Mouse (Mus musculus) hindbrain, embryonic 12.5 days (tissue): ENCODE measurements around the gene Pcbp2. TPM values are rescaled to one million over a fixed set of nuclear protein-coding genes. Genes with fewer than 3 reads are reported as not detected.

Source experiments
- ATAC-seq: fragments of 200-750 bp; cut with Nextera tagmentation; 2 replicates; pipeline ENCODE4 v1.8.0; 2017; ENCODE audit warnings: moderate TSS enrichment; ENCODE audit not compliant: low FRiP score
- H3K27ac ChIP-seq: fragments of 300-500 bp; sonication (generic); 2 replicates; pipeline ENCODE4 v1.5.1; 2016; ENCODE audit warnings: mild to moderate bottlenecking
- H3K27me3 ChIP-seq: fragments of 300-500 bp; sonication (generic); 2 replicates; pipeline ENCODE4 v1.6.1; 2016; ENCODE audit warnings: mild to moderate bottlenecking
- H3K36me3 ChIP-seq: fragments of 300-500 bp; sonication (generic); 2 replicates; pipeline ENCODE4 v1.6.1; 2016; ENCODE audit warnings: mild to moderate bottlenecking
- H3K4me1 ChIP-seq: fragments of 300-500 bp; sonication (generic); 2 replicates; pipeline ENCODE4 v1.6.1; 2016
- H3K4me2 ChIP-seq: fragments of 300-500 bp; sonication (generic); replicated peaks from 2 replicates; pipeline ENCODE4 v1.6.1; 2016; ENCODE audit warnings: mild to moderate bottlenecking
- H3K4me3 ChIP-seq: fragments of 300-500 bp; sonication (generic); 2 replicates; pipeline ENCODE4 v1.5.1; 2016; ENCODE audit warnings: mild to moderate bottlenecking
- H3K9ac ChIP-seq: fragments of 300-500 bp; sonication (generic); 2 replicates; pipeline ENCODE4 v1.6.1; 2016; ENCODE audit warnings: mild to moderate bottlenecking, moderate library complexity
- H3K9me3 ChIP-seq: fragments of 300-500 bp; sonication (generic); replicated peaks from 2 replicates; pipeline ENCODE4 v1.6.1; 2016; ENCODE audit warnings: mild to moderate bottlenecking
- WGBS: fragments of 180-500 bp; shearing (Covaris S2); methylation state at CpG from one replicate; pipeline ENCODE4 v1.1.7; 2016; 5-methylcytosine and 5-hydroxymethylcytosine counted together
- polyA plus RNA-seq: library from polyadenylated mRNA; unstranded; fragments of >200 nt; fragmentation: Nextera tagmentation; extraction: Ambion mirVana; gene quantifications from 2 replicates; pipeline ENCODE4 v1.2.1, GENCODE M21; 2016

Gene Pcbp2
- polyA plus RNA-seq, 1 experiment from 2014 or later: 161 TPM

GRCm38 (mm10) chr15:102519211-102520141 lies 49.1 kb downstream of the Pcbp2 start:
- 71% methylated on average over 17 of the region's 17 CpGs for WGBS
- Histone ChIP-seq H3K27me3 (no peaks in the 10 kb centered on the region), H3K4me3 (peak overlapping the region; percentile 55), H3K4me1 (peaks cover 35% of the 10 kb centered on the region), H3K27ac (no peak overlapping the region), H3K36me3 (peaks cover 26% of the 10 kb centered on the region), H3K4me2 (peak overlapping the region; percentile 82), H3K9me3 (no peaks in the 10 kb centered on the region), H3K9ac (peak overlapping the region; percentile 79)
- no peak for ATAC-seq

- peaks cover 26% of the 10 kb centered on the region for H3K4me1 ChIP-seq
- H3K4me3 ChIP-seq: no peak overlapping the region
- no peaks in the 10 kb centered on the region for H3K27me3 ChIP-seq
- no peak for ATAC-seq
- H3K36me3 ChIP-seq: peaks cover 27% of the 10 kb centered on the region
- no peak overlapping the region for H3K27ac ChIP-seq
- no peaks in the 10 kb centered on the region for H3K9me3 ChIP-seq
- 92% methylated on average over 4 of the region's 4 CpGs for WGBS
- no peak overlapping the region for H3K9ac ChIP-seq
- no peak overlapping the region for H3K4me2 ChIP-seq
Measured at GRCm38 (mm10) chr15:102520416-102520815, 50.1 kb downstream of the Pcbp2 start.

- H3K9ac ChIP-seq: no peak overlapping the region
- ATAC-seq: no peak
- no peak overlapping the region for H3K4me3 ChIP-seq
- peaks cover 27% of the 10 kb centered on the region for H3K36me3 ChIP-seq
- no peaks in the 10 kb centered on the region for H3K9me3 ChIP-seq
- H3K27ac ChIP-seq: no peak overlapping the region
- no peaks in the 10 kb centered on the region for H3K27me3 ChIP-seq
- 77% methylated on average over 4 of the region's 4 CpGs for WGBS
- H3K4me1 ChIP-seq: peaks cover 17% of the 10 kb centered on the region
- no peak overlapping the region for H3K4me2 ChIP-seq
Measured at GRCm38 (mm10) chr15:102521480-102521879, 51.1 kb downstream of the Pcbp2 start.

- 0 out of 2 replicates have a peak, but pooled peaks have one; percentile 29 for ATAC-seq
- 9% methylated on average over 3 of the region's 3 CpGs for whole genome bisulfite sequencing
- Histone ChIP-seq H3K4me3 (no peak within 1 kb of the TSS), H3K27ac (0 out of 2 replicates have a peak within 1 kb of the TSS, but pooled peaks have one; percentile 13), H3K27me3 (no peaks in the 10 kb centered on the region), H3K9ac (no peak within 1 kb of the TSS), H3K9me3 (no peaks in the 10 kb centered on the region), H3K36me3 (peaks cover 48% of the 10 kb centered on the region), H3K4me2 (no peak within 1 kb of the TSS), H3K4me1 (peaks cover 3% of the 10 kb centered on the region; the same call in 1 of the 2 replicates)
Measured at GRCm38 (mm10) chr15:102524892-102525485, 54.6 kb downstream of the Pcbp2 start, which contains the start of gene Npff. TSS of gene Npff (minus strand) at chr15:102524942.

- 93% methylated on average over 6 of the region's 6 CpGs for WGBS
- peaks cover 55% of the 10 kb centered on the region for H3K36me3 ChIP-seq
Measured at GRCm38 (mm10) chr15:102526111-102527002, 56.0 kb downstream of the Pcbp2 start.

GRCm38 (mm10) chr15:102527936-102528335 lies 57.6 kb downstream of the Pcbp2 start:
- H3K36me3 ChIP-seq: peaks cover 48% of the 10 kb centered on the region
- no peak for ATAC-seq
- 80% methylated on average over 3 of the region's 3 CpGs for WGBS
- H3K9me3 ChIP-seq: no peaks in the 10 kb centered on the region
- no peak overlapping the region for H3K4me3 ChIP-seq
- H3K27me3 ChIP-seq: no peaks in the 10 kb centered on the region
- no peaks in the 10 kb centered on the region for H3K4me1 ChIP-seq
- no peak overlapping the region for H3K4me2 ChIP-seq
- H3K9ac ChIP-seq: no peak overlapping the region
- no peak overlapping the region for H3K27ac ChIP-seq

More at GRCm38 (mm10) chr15:102526111-102527002, 56.0 kb downstream of the Pcbp2 start:
- H3K9ac ChIP-seq: no peak overlapping the region
- H3K4me3 ChIP-seq: no peak overlapping the region
- no peak for ATAC-seq
- H3K9me3 ChIP-seq: no peaks in the 10 kb centered on the region
- no peak overlapping the region for H3K27ac ChIP-seq
- H3K4me2 ChIP-seq: no peak overlapping the region
- H3K4me1 ChIP-seq: no peaks in the 10 kb centered on the region
- no peaks in the 10 kb centered on the region for H3K27me3 ChIP-seq

- 100% methylated on average over 1 of the region's 1 CpGs for whole genome bisulfite sequencing
- no peak overlapping the region for H3K9ac ChIP-seq
- H3K4me3 ChIP-seq: no peak overlapping the region
- ATAC-seq: no peak
- peaks cover 52% of the 10 kb centered on the region for H3K36me3 ChIP-seq
- H3K27ac ChIP-seq: no peak overlapping the region
- no peaks in the 10 kb centered on the region for H3K4me1 ChIP-seq
- H3K27me3 ChIP-seq: no peaks in the 10 kb centered on the region
- H3K9me3 ChIP-seq: no peaks in the 10 kb centered on the region
- H3K4me2 ChIP-seq: no peak overlapping the region
Measured at GRCm38 (mm10) chr15:102528396-102528795, 58.1 kb downstream of the Pcbp2 start.

GRCm38 (mm10) chr15:102530566-102530965 lies 60.2 kb downstream of the Pcbp2 start:
- Histone ChIP-seq H3K4me1 (no peaks in the 10 kb centered on the region), H3K4me2 (no peak overlapping the region), H3K36me3 (peaks cover 53% of the 10 kb centered on the region), H3K9me3 (no peaks in the 10 kb centered on the region), H3K27me3 (no peaks in the 10 kb centered on the region), H3K27ac (no peak overlapping the region), H3K4me3 (no peak overlapping the region), H3K9ac (no peak overlapping the region)
- ATAC-seq: no peak
- WGBS: 81% methylated on average over 4 of the region's 4 CpGs

GRCm38 (mm10) chr15:102531586-102531985 lies 61.2 kb downstream of the Pcbp2 start:
- H3K4me3 ChIP-seq: no peak overlapping the region
- no peak overlapping the region for H3K27ac ChIP-seq
- ATAC-seq: no peak
- H3K9ac ChIP-seq: no peak overlapping the region
- H3K27me3 ChIP-seq: no peaks in the 10 kb centered on the region
- H3K36me3 ChIP-seq: peaks cover 61% of the 10 kb centered on the region
- no peak overlapping the region for H3K4me2 ChIP-seq
- H3K9me3 ChIP-seq: no peaks in the 10 kb centered on the region
- WGBS: 87% methylated on average over 4 of the region's 4 CpGs
- H3K4me1 ChIP-seq: no peaks in the 10 kb centered on the region

- Histone ChIP-seq H3K4me3 (no peak overlapping the region), H3K4me1 (no peaks in the 10 kb centered on the region), H3K9me3 (no peaks in the 10 kb centered on the region), H3K36me3 (peaks cover 66% of the 10 kb centered on the region), H3K27me3 (no peaks in the 10 kb centered on the region), H3K4me2 (no peak overlapping the region), H3K9ac (no peak overlapping the region), H3K27ac (no peak overlapping the region)
- 88% methylated on average over 3 of the region's 3 CpGs for WGBS
- ATAC-seq: no peak
Measured at GRCm38 (mm10) chr15:102532106-102532900, 62.0 kb downstream of the Pcbp2 start.

GRCm38 (mm10) chr15:102533926-102534325 lies 63.6 kb downstream of the Pcbp2 start:
- H3K4me2 ChIP-seq: no peak overlapping the region
- WGBS: 95% methylated on average over 7 of the region's 7 CpGs
- ATAC-seq: no peak
- H3K9ac ChIP-seq: no peak overlapping the region
- H3K9me3 ChIP-seq: no peaks in the 10 kb centered on the region
- no peaks in the 10 kb centered on the region for H3K4me1 ChIP-seq
- H3K27me3 ChIP-seq: no peaks in the 10 kb centered on the region
- no peak overlapping the region for H3K27ac ChIP-seq
- H3K4me3 ChIP-seq: no peak overlapping the region
- H3K36me3 ChIP-seq: peaks cover 62% of the 10 kb centered on the region
